Mouse (Mus musculus) lung, adult 2 months (tissue): ENCODE measurements around the gene Colgalt2.

ENCODE experiments used
- CTCF ChIP-seq: fragments of 200-500 bp; IDR thresholded peaks from 2 replicates; pipeline ENCODE4 v1.5.1; 2011; ENCODE audit warnings: mild to moderate bottlenecking, low read length, control low read depth; ENCODE audit not compliant: insufficient read depth
- POLR2A ChIP-seq: fragments of 200-500 bp; IDR thresholded peaks from 2 replicates; pipeline ENCODE4 v1.6.1; 2011; ENCODE audit warnings: low read depth, mild to moderate bottlenecking, control low read depth, low read length, borderline replicate concordance; ENCODE audit errors: extremely low read depth

DNA sequence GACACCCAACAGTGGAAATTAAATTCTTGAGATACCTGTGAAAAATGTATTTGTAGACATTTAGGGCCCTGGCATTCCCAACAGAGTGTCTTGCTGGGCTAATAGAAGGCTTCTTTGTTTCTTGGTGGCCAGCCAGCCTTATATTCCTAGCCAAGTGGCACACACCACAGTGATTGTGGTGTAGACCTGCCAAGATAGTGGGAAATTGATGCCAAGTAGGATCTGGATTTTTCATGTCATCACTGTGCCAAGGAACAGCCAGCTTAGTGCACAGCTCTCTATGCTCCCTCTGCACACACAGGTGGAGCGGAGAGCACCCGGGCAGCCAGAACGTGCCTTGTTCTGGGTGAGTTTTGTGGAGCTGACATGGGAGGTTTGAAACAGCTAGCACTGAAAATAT lies 11.0 kb downstream of the Colgalt2 start:
- TF ChIP-seq POLR2A (no peak), CTCF (no peak)
